Mouse (Mus musculus) limb, embryonic 13.5 days (tissue): ENCODE data around the gene Pex26. TPM values are rescaled to one million over a fixed set of nuclear protein-coding genes. Genes with fewer than 3 reads are reported as not detected.

Experiments
- ATAC-seq: fragments of 200-750 bp; cut with Nextera tagmentation; 2 replicates; pipeline ENCODE4 v1.8.0; 2017; ENCODE audit warnings: low read depth, moderate number of reproducible peaks, moderate TSS enrichment; ENCODE audit not compliant: low FRiP score
- H3K27ac ChIP-seq: fragments of 300-500 bp; sonication (generic); 2 replicates; pipeline ENCODE4 v1.5.1; 2015; ENCODE audit warnings: inconsistent platforms, mild to moderate bottlenecking, moderate library complexity
- H3K27me3 ChIP-seq: fragments of 300-500 bp; sonication (generic); 2 replicates; pipeline ENCODE4 v1.6.1; 2015; ENCODE audit warnings: mild to moderate bottlenecking, inconsistent platforms
- H3K36me3 ChIP-seq: fragments of 300-500 bp; sonication (generic); 2 replicates; pipeline ENCODE4 v1.6.1; 2015; ENCODE audit warnings: inconsistent platforms, mild to moderate bottlenecking, moderate library complexity
- H3K4me1 ChIP-seq: fragments of 300-500 bp; sonication (generic); 2 replicates; pipeline ENCODE4 v1.6.1; 2015; ENCODE audit warnings: inconsistent platforms
- H3K4me2 ChIP-seq: fragments of 300-500 bp; sonication (generic); replicated peaks from 2 replicates; pipeline ENCODE4 v1.6.1; 2015; ENCODE audit warnings: inconsistent platforms, mild to moderate bottlenecking, moderate library complexity
- H3K4me3 ChIP-seq: fragments of 300-500 bp; sonication (generic); 2 replicates; pipeline ENCODE4 v1.5.1; 2015; ENCODE audit warnings: moderate library complexity, mild to moderate bottlenecking, inconsistent platforms
- H3K9ac ChIP-seq: fragments of 300-500 bp; sonication (generic); 2 replicates; pipeline ENCODE4 v1.6.1; 2015; ENCODE audit warnings: mild to moderate bottlenecking, inconsistent platforms
- H3K9me3 ChIP-seq: fragments of 300-500 bp; sonication (generic); 2 replicates; pipeline ENCODE4 v1.6.1; 2016; ENCODE audit warnings: inconsistent platforms
- WGBS: fragments of 180-500 bp; shearing (Covaris S2); methylation state at CpG from one replicate; pipeline ENCODE4 v1.1.7; 2015; 5-methylcytosine and 5-hydroxymethylcytosine counted together
- polyA plus RNA-seq: library from polyadenylated mRNA; unstranded; fragments of >200 nt; fragmentation: Nextera tagmentation; extraction: Ambion mirVana; gene quantifications from 2 replicates; pipeline ENCODE4 v1.2.1, GENCODE M21; 2015

The Pex26 gene
- polyA plus RNA-seq, 1 experiment from 2014 or later: 10.6 TPM

DNA sequence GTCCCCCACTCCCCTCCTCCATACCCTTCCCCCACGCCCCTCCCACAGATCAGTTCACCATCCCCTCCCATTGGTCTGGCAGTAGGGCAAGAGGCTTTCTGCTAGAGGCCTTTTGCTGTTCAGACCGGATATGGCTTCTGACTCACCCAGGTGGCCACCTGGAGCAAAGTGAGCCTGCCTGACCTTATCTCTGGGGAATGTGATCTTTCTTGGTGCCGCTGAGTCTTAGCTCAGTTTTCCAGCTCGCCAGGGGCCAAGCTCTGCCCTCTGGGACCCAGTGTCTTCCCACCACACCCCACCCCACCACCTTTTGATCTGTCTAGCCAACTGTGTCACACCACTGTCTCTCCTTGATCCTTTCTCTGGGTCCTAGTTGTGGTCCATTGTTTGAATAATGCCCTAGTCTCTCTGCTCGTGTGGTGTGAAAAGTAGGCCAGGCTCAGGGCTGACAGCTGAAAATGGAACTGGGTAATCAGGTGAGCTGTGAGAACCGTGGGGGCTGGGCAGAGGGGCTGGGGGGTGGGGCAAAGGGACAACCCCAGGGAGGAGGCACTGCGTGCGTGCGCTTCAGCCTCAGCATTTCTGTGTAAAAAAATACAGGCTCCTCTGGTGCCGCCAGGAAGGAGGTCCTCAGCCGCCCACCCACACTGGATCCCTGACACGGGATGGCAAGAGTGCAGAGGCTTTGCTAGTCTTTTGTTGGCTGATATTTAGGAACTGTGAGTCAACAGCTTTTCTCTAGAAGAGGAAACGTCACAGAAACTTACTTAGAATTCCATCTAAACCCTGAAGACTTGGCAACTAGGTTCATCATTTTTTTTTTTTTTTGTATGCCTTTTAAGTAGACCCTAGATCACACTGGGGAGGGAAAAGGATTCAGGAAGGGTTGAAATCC, 10.8 kb downstream of the Pex26 start:
- no peak overlapping the region for H3K4me3 ChIP-seq
- peaks cover 15% of the 10 kb centered on the region for H3K4me1 ChIP-seq
- H3K27ac ChIP-seq: no peak overlapping the region
- H3K36me3 ChIP-seq: peaks cover 66% of the 10 kb centered on the region
- H3K9me3 ChIP-seq: no peaks in the 10 kb centered on the region
- no peaks in the 10 kb centered on the region for H3K27me3 ChIP-seq
- H3K9ac ChIP-seq: no peak overlapping the region
- WGBS: 29% methylated on average over 13 of the region's 13 CpGs
- no peak overlapping the region for H3K4me2 ChIP-seq
- no peak for ATAC-seq

DNA sequence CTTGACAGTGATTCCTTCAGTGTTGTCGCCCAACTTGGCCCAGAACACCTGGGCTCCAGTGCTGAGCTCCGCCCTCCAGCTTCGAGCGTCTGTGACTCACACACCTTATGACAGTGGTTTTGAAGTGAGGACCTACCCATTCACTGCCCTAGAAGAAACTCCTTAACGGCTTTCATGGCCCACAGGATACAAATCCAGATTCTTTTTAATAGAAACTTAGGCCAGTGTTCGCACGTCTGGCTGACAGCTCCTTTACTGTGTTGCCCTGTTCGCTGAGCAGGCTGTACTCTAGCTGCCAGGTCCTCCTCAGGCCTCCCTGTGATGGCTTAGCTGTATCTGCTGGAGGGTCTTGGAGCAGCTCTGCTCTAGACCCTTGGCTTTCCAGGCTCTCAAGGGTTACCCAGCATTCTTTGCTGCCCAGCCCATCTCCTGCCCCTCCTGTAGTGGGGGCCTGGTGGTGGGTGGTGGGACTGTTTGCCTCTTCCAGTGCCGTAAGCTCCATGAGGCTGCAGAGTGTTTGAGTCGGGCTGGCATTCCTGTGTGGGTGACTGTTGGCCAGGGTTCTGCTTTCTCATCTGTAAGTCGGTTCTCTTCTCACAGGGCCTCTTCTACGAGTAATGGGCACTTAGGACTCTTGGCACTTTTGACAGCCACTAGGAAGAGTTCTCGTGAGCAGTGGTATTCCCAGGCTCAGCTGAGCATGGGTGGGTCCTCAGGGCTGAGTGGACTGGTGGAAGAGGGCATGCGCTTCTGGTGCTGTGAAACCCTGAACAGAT, 11.7 kb downstream of the Pex26 start:
- Histone ChIP-seq H3K27ac (no peak overlapping the region), H3K4me2 (no peak overlapping the region), H3K4me3 (no peak overlapping the region), H3K9me3 (no peaks in the 10 kb centered on the region), H3K4me1 (peaks cover 15% of the 10 kb centered on the region), H3K36me3 (peaks cover 58% of the 10 kb centered on the region), H3K9ac (no peak overlapping the region), H3K27me3 (no peaks in the 10 kb centered on the region)
- 72% methylated on average over 14 of the region's 14 CpGs for WGBS
- no peak for ATAC-seq

GRCm38 (mm10) chr6:121197807-121198365, 14.4 kb downstream of the Pex26 start:
- Histone ChIP-seq H3K9me3 (no peaks in the 10 kb centered on the region), H3K27me3 (no peaks in the 10 kb centered on the region), H3K4me2 (no peak overlapping the region), H3K27ac (no peak overlapping the region), H3K9ac (no peak overlapping the region), H3K4me1 (peaks cover 15% of the 10 kb centered on the region), H3K36me3 (peaks cover 40% of the 10 kb centered on the region), H3K4me3 (no peak overlapping the region)
- ATAC-seq: no peak
- 12% methylated on average over 9 of the region's 9 CpGs for WGBS

GRCm38 (mm10) chr6:121200458-121200857, 17.0 kb downstream of the Pex26 start:
- Histone ChIP-seq H3K27ac (no peak overlapping the region), H3K27me3 (no peaks in the 10 kb centered on the region), H3K9me3 (no peaks in the 10 kb centered on the region), H3K36me3 (peaks cover 22% of the 10 kb centered on the region), H3K4me2 (no peak overlapping the region), H3K9ac (no peak overlapping the region), H3K4me3 (no peak overlapping the region), H3K4me1 (peaks cover 5% of the 10 kb centered on the region)
- ATAC-seq: no peak
- 82% methylated on average over 4 of the region's 4 CpGs for WGBS

DNA sequence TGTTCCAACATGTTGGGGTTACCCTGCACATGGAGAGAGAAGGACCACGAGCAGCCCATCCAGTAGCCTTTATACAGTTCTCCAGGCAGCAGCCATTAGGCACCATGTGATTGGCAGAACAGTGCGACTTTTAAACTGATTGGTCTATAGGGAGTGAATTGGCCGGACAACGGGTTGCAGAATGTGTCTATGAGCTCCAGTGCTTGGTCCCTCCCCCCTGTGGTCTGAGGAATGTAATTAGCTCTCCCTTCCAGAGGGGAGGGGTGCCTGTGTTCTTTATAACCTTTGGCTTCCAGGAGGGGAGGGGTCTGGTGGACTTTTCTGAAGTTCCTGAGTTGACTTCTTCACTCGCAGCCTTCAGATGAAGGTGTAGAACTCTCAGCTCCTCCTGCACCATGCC, 18.6 kb downstream of the Pex26 start:
- Histone ChIP-seq H3K4me1 (peaks cover 5% of the 10 kb centered on the region), H3K4me2 (no peak overlapping the region), H3K36me3 (peaks cover 10% of the 10 kb centered on the region; the same call in 1 of the 2 replicates), H3K4me3 (no peak overlapping the region), H3K27ac (no peak overlapping the region), H3K27me3 (no peaks in the 10 kb centered on the region), H3K9me3 (no peaks in the 10 kb centered on the region), H3K9ac (no peak overlapping the region)
- WGBS: 53% methylated on average over 5 of the region's 5 CpGs
- no peak for ATAC-seq

DNA sequence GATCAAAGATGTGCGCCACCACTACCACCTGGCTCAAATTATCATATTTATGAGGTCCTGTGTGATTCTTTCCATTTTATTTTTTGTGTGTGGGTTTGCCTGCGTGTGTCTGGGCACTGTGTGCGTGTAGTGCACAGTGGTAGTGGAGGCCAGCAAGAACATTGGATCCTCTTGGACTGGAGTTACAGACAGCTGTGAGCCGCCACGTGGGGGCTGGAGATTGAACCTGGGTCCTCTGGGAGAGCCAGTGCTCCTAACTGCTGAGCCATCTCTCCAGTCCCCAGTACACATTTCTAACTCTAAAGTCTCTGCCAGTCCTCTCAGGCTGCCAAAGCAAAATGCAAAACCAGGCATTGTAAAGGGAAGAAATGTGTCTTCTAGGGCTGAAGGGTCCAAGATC, 23.0 kb downstream of the Pex26 start:
- Histone ChIP-seq H3K27ac (no peak overlapping the region), H3K9ac (no peak overlapping the region), H3K36me3 (peaks cover 6% of the 10 kb centered on the region; the same call in 1 of the 2 replicates), H3K4me2 (no peak overlapping the region), H3K9me3 (no peaks in the 10 kb centered on the region), H3K4me1 (peaks cover 14% of the 10 kb centered on the region), H3K4me3 (no peak overlapping the region), H3K27me3 (peaks cover 26% of the 10 kb centered on the region)
- WGBS: 83% methylated on average over 5 of the region's 5 CpGs
- ATAC-seq: no peak

DNA sequence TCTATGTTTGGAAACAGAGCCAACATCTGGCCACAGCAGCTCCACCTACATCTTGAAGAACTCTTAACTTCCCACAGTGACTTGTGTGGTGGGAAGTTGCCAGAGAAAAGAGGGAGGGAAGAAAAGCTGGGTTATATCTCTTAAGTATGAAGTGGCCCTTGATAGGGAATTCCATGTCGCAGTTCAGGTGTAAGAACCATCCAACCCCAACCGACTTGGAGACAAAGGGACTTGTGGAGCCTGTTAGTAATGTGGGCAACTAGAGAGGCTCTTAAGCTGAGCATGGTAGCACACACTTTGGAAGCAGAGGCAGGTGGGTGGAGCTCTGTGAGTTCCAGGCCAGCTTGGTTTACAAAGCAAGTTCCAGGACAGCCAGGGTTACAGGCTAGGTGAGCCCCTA, 26.1 kb downstream of the Pex26 start:
- peaks cover 42% of the 10 kb centered on the region for H3K27me3 ChIP-seq
- H3K4me2 ChIP-seq: no peak overlapping the region
- no peak overlapping the region for H3K4me3 ChIP-seq
- no peak overlapping the region for H3K9ac ChIP-seq
- ATAC-seq: no peak
- H3K9me3 ChIP-seq: no peaks in the 10 kb centered on the region
- 82% methylated on average over 2 of the region's 2 CpGs for WGBS
- peaks cover 19% of the 10 kb centered on the region for H3K4me1 ChIP-seq
- H3K36me3 ChIP-seq: peaks cover 1% of the 10 kb centered on the region; the same call in 1 of the 2 replicates
- H3K27ac ChIP-seq: no peak overlapping the region

DNA sequence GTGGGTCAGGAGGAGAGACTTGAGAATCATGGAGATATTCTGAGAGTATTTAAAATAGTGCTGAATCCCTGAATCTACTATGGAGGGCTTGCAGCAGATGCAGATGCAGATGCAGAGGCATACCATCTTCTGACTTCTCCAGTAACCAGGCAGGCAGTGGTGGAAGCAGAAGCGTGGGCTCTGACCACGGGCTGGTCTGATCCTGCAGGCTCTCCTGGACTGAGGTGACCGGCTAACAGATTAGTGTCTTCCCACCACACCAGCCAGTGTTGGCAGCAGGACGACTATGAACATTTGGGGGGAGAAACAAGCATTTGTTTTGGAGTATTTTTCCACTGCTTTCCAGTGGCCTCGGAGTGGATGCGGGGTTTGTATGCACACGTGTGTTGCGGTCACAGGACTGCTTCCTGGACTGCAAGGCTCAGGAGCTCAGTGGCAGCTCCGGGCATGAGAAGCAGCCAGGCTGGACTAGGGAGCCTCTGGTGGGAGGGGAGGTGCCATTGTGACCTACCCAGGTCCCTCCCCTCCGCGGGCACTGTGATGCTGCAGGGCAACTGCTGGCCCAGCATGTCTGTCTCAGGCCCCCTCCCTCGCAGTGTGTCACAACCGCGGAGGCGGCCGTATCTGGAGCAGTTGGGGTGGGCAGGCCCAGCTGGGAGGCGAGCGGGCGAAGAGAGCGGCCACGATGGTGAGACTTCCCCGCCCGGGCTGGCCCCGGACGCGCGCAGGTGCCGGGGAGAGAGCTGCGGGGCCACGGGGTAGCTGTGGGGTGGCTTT, 26.9 kb downstream of the Pex26 start, which contains the start of gene Tuba8:
Tuba8 (plus strand) TSS at position 548 of the 777 bp plus-strand sequence.
- H3K9me3 ChIP-seq: no peaks in the 10 kb centered on the region
- H3K27me3 ChIP-seq: peaks cover 42% of the 10 kb centered on the region
- peak; percentile 66 for ATAC-seq
- peak within 1 kb of the TSS; percentile 83 for H3K4me2 ChIP-seq
- H3K27ac ChIP-seq: no peak within 1 kb of the TSS
- no peaks in the 10 kb centered on the region for H3K36me3 ChIP-seq
- peak within 1 kb of the TSS; percentile 46; the same call in 1 of the 2 replicates for H3K9ac ChIP-seq
- H3K4me1 ChIP-seq: peaks cover 19% of the 10 kb centered on the region
- H3K4me3 ChIP-seq: peak within 1 kb of the TSS; percentile 45
- WGBS: 7% methylated on average over 30 of the region's 30 CpGs

GRCm38 (mm10) chr6:121210926-121211289, 27.4 kb downstream of the Pex26 start:
- Histone ChIP-seq H3K27me3 (peaks cover 42% of the 10 kb centered on the region), H3K4me2 (peak overlapping the region; percentile 83), H3K27ac (no peak overlapping the region), H3K4me1 (peaks cover 19% of the 10 kb centered on the region), H3K36me3 (no peaks in the 10 kb centered on the region), H3K9me3 (no peaks in the 10 kb centered on the region), H3K9ac (peak overlapping the region; percentile 46; the same call in 1 of the 2 replicates), H3K4me3 (peak overlapping the region; percentile 45)
- ATAC-seq: no peak; the same call in 1 of the 2 replicates
- under 1% methylated on average over 12 of the region's 12 CpGs for WGBS

- Histone ChIP-seq H3K9ac (no peak overlapping the region), H3K4me1 (peaks cover 19% of the 10 kb centered on the region), H3K36me3 (no peaks in the 10 kb centered on the region), H3K27me3 (peaks cover 42% of the 10 kb centered on the region), H3K4me3 (peak overlapping the region; percentile 45), H3K4me2 (peak overlapping the region; percentile 83), H3K9me3 (no peaks in the 10 kb centered on the region), H3K27ac (no peak overlapping the region)
- no peak for ATAC-seq
- 5% methylated on average over 5 of the region's 5 CpGs for WGBS
Observed at GRCm38 (mm10) chr6:121211743-121212142, 28.3 kb downstream of the Pex26 start.

- Histone ChIP-seq H3K9me3 (no peaks in the 10 kb centered on the region), H3K9ac (no peak overlapping the region), H3K4me2 (no peak overlapping the region), H3K4me3 (no peak overlapping the region), H3K27me3 (peaks cover 42% of the 10 kb centered on the region), H3K27ac (no peak overlapping the region), H3K4me1 (peaks cover 19% of the 10 kb centered on the region), H3K36me3 (no peaks in the 10 kb centered on the region)
- no peak for ATAC-seq
- WGBS: 80% methylated on average over 4 of the region's 4 CpGs
Observed at GRCm38 (mm10) chr6:121212988-121213387, 29.5 kb downstream of the Pex26 start.
